Mouse (Mus musculus) olfactory bulb, adult 2 months (tissue): ENCODE data around the gene Aebp2.

Experiments used
- CTCF ChIP-seq: fragments of 200-500 bp; IDR thresholded peaks from 2 replicates; pipeline ENCODE4 v1.5.1; 2012; ENCODE audit warnings: low read depth, mild to moderate bottlenecking, low read length, moderate library complexity; ENCODE audit not compliant: insufficient read depth
- POLR2A ChIP-seq: fragments of 200-500 bp; IDR thresholded peaks from 2 replicates; pipeline ENCODE4 v1.6.1; 2012; ENCODE audit warnings: mild to moderate bottlenecking, low read depth, low read length, moderate library complexity; ENCODE audit not compliant: insufficient read depth

DNA sequence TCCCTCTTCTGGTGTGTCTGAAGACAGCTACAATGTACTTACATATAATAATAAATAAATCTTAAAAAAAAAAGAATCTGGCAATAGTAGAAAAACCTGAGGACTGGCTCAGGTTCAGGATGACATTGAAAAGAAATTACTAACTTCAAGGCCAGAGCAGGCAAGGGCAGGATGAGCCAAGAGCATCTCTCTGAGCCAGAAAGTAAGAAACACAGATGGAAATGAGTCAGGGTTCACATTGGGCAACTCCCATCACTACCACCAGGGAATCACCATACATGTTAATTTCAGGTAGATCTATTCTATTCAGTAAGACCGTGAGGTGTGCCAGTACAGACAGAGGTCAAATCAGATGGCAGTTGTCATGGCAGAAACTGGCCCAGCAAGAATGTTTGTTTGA, 76.1 kb downstream of the Aebp2 start:
- TF ChIP-seq POLR2A (no peak), CTCF (no peak)
